Mouse (Mus musculus) WW6 (cell line): ENCODE results near the gene Cx3cr1.

Experiments used
- DNase-seq: peaks from one replicate; pipeline ENCODE4 v3.0.0-alpha.2; 2013; ENCODE audit warnings: low read depth, low spot score

Cx3cr1 gene

GRCm38 (mm10) chr9:119943326-119943725 is 126.4 kb downstream of the Cx3cr1 start:
- DNase-seq: no peak

DNA sequence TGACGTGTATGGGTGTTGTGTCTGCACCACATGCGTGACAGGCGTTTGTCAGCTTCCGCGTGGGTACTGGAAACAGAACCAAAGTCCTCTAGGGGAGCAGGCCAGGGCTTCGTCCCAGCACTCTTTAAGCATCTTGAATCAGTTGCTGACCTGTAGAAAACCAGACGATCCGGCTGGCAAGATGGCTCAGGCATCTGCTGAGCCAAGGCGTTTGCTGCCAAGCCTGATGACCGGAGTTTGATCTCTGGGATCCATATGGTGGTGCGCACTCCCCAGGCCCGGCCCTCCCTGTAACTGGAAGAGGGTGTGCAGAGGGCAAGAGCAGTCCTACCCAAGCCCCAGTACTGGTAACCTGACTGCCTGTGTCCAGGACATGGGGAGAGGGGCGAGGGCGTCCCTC is 127.8 kb downstream of the Cx3cr1 start:
- DNase-seq: no peak

GRCm38 (mm10) chr9:119941407-119941806 is 128.3 kb downstream of the Cx3cr1 start:
- no peak for DNase-seq

DNA sequence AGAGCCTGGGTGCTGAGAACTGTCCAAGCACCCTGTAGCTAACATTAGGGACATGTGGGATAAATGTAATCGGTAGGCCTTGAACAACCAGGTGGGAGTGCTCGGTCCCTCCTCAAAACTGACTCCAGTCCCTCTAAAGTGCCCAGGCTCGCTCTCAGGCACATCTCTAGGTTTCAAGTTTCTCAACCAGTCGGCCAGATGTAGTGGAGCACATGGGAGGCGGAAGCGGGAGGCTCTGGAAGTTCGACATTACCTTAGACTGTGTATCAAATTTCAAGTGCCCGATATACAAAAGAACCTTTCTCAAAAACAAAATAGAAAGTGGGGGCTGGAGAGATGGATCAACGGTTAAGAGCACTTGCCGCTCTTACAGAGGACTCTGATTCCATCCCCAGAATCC is 130.0 kb downstream of the Cx3cr1 start:
- DNase-seq: no peak

DNA sequence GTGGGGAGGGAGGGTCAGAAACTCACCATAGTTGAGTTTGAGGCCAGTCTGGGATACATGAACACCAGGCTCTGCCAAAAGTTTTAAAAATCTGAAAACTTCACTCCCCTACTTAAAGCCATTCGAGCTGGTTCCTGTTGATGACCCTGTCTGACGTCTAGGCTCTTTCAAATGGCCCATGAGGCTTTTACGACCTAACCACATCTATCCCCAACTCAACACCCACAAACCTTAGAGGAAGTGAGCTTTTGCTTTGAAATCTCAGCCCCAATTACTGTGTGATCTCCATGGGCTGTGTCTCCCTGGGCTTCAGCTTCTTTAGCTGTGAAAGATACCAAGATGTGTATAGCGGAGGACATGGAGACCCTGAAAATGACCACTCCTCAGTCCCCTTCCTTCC is 131.2 kb downstream of the Cx3cr1 start:
- DNase-seq: no peak

- peak; percentile 67 for DNase-seq
Observed at GRCm38 (mm10) chr9:119937005-119937773, 132.5 kb downstream of the Cx3cr1 start, which contains the start of the genes Gorasp1 and Ttc21a. Gene Gorasp1, minus strand, starts transcription at chr9:119937565. Gene Ttc21a, plus strand, starts transcription at chr9:119937606.

- DNase-seq: no peak
Observed at GRCm38 (mm10) chr9:119933675-119934074, 136.0 kb downstream of the Cx3cr1 start.

GRCm38 (mm10) chr9:119932358-119932757 is 137.3 kb downstream of the Cx3cr1 start:
- no peak for DNase-seq

- no peak for DNase-seq
Observed at GRCm38 (mm10) chr9:119926497-119926896, 143.2 kb downstream of the Cx3cr1 start.

GRCm38 (mm10) chr9:119925729-119926128 is 143.9 kb downstream of the Cx3cr1 start:
- DNase-seq: no peak

DNA sequence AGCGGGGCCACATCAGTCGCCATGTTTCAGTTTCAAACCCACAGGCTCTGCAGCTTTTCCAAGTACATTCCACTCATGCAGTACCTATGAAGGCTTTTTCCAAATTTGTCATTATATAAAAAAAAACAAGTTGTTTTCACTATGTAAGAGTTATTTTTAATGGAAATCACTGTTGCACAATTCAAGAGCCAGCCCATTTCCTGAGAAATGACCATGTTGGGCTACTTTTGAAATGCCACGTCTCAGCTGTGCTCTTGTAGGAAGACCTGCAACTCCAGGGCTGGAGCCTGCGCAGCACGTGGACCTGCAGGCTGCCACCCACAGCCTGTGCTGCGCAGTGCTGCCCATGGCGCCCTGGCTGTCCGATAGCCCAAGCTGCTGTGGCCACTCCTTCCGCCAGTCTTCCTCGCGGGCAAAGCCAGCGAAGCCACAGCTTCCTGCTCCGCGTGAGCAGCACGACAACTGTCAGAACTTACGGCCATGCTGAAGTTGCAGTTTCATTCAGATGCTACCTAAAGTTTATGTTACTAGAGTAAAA is 144.5 kb downstream of the Cx3cr1 start:
- no peak for DNase-seq

DNA sequence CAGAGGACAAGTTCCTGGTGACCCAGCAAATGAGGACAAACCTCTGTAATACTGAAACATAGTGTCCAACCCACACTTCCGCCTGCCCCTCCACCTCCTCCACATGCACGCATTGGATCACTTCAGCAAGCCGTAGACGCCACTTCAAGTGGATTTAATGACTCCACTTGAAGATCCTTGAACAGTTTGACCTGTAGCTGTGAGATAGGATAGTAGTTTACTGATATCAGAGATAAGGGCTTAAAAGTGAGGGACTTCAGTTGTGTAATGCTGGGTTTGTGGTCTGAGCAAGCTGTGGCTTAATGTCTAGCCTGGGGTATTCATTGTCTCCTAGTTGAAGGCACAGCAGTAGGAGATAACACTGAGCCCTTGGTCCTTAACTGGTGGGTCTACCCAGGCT is 146.2 kb downstream of the Cx3cr1 start:
- no peak for DNase-seq

DNA sequence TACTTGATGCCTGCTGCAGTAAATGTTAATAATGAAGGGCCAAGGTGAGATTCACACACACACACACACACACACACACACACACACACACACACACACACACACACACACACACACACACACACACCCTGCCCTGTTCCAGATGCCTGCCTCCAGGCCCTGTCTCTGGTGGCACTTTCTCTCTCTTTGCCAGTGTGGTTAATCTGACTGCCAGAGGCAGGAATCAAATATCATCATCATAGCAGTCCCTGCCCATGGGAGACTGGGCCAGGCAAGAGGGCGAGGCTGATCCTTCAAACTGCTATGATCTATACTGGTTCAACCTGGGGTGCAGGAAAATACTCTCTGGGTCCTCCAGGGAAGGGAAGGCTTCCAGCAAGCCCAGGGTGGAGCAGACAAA is 149.8 kb downstream of the Cx3cr1 start:
- no peak for DNase-seq

DNA sequence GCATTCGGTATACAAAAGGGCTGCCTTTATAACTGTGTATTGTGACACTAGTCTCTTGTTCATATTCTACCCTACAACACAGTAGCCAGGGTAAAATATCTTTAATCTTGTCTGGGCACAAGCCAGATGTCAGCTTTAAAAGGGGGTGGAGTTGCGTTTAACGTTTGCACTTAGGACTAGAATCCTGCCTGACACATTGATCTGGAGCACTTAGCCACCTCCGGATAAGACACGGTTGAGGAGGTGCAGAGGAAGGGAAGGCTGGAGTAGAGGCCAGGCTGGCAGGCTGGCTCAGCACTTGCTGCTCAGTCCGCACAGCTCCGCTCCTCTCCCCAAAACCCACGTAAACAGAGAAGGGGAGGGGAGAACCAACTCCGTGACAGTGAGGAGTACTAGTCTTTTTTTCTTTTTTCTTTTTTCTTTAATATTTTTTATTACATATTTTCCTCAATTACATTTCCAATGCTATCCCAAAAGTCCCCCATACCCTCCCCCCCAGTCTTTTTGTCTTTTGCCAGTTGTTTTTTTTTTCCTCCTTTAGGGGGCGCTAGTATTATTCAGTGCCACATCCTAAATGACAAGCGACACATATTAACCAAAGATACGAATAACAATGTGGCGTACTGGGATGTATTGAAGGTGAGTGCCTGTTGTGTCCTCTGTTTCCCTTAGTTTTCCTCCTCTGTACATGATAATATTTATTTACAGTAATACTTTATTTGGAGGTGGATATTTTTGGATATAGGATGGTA is 156.4 kb downstream of the Cx3cr1 start:
- DNase-seq: no peak

DNA sequence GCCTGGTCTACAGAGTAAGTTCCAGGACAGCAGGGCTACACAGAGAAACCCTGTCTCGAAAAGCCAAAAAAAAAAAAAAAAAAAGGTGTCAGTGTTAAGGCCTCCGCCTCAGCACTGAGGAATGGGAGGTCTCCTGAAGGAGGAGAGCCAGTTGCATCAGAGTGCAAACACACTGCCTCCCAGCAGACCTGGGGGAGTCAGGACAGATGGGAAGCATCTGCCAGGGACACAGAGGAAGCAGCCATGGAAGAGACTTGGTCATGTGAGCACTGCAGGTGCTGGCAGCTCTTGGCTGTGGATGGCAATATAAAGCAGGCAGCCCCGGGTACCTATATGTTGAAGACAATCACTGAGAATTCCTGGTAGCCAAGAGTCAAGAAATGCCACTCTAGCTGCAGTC is 159.7 kb downstream of the Cx3cr1 start:
- DNase-seq: no peak

- no peak for DNase-seq
Observed at GRCm38 (mm10) chr9:119908708-119909107, 161.0 kb downstream of the Cx3cr1 start.

GRCm38 (mm10) chr9:119902410-119903151 is 167.1 kb downstream of the Cx3cr1 start:
- no peak for DNase-seq

- DNase-seq: no peak
Observed at GRCm38 (mm10) chr9:119899446-119899845, 170.2 kb downstream of the Cx3cr1 start.

DNA sequence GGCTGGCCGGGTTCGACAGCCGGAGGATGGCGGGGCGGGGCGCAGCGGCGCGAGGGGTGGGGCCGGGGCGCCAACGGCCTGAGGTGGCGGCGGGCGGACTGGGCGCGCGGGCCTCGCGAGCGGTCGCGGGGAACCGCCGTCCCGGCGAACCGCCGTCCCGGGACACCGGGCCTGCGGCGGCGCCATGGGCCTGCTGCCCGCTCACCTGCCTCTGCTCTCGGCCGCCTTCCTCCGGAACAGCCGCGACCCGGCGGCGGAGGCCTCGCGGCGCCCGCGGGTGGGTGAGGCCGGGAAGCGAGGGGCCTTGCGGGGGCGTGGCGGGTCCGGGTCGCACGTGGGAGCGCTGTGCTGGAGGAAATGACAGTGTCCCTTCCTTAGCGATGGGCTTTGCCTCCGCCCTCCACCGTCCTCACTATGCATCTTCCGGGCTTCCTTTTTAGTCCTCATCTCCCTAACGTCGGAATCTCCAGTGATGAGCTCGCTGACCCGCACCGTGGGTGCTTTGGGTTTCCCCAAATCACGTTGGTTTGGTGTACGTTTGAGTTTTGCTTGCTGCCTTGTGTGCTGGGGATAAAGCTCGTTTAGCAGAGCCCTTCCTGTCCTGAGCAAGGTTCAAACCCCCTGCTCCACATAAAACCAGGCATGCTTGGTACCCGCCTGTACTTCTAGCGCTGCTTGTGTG is 174.5 kb downstream of the Cx3cr1 start:
- no peak for DNase-seq

- DNase-seq: peak; percentile 90
Observed at GRCm38 (mm10) chr9:119894339-119895009, 175.2 kb downstream of the Cx3cr1 start, which contains the start of gene Wdr48. Gene Wdr48, plus strand, starts transcription at chr9:119894878.

GRCm38 (mm10) chr9:119893881-119894280 is 175.8 kb downstream of the Cx3cr1 start:
- no peak for DNase-seq
